Mouse (Mus musculus): ENCODE results near the gene Fgf8. TPM values are rescaled to one million over a fixed set of nuclear protein-coding genes. Genes with fewer than 3 reads are reported as not detected.
A peak's percentile ranks its signal among the peaks of the same experiment; 100 is the strongest.

The Fgf8 gene
- polyA plus RNA-seq, 1 experiment, result 1.5 TPM

DNA sequence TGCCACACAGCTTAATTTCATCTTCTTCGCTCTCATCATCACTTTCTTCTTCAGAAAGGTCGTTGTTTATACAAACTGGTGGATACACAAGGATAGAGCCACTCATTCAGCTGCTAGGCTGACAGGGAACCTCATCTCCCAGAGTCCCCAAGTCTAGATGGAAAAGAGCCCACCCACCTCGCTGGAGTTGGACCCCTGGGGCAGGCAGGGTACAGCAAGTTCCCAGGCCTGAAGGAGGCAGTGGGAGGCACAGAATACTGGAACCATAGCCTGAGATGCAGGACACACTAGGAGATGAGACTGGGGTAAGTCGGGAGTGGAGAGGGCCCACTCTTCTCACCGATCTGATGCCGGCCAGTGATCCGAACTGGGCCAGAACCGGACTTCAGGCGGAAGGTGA is 5.5 kb upstream of the Fgf8 start:
- H3K36me3 ChIP-seq (ENCODE audit: control insufficient read depth, insufficient read depth, low read length), result no peaks in the 10 kb centered on the region; the same call in 1 of the 2 replicates
- H3K4me1 ChIP-seq (ENCODE audit: control insufficient read depth, insufficient read depth, low read length), result peaks cover 36% of the 10 kb centered on the region
- H3K4me3 ChIP-seq (ENCODE audit: control insufficient read depth, low read depth, low read length), result peak overlapping the region; percentile 99
- TF ChIP-seq CTCF (IDR thresholded peaks at IDR 0.05; ENCODE audit: control insufficient read depth, insufficient read depth, insufficient replicate concordance, low read depth, low read length) (no peak), POLR2A (IDR thresholded peaks at IDR 0.05; ENCODE audit: control insufficient read depth, low read depth, low read length) (no peak)
- peak overlapping the region; percentile 99 for H3K27ac ChIP-seq (ENCODE audit: control insufficient read depth, insufficient read depth, low read depth, low read length)
- H3K27me3 ChIP-seq (ENCODE audit: control insufficient read depth, insufficient read depth, low read length), result peaks cover 3% of the 10 kb centered on the region

DNA sequence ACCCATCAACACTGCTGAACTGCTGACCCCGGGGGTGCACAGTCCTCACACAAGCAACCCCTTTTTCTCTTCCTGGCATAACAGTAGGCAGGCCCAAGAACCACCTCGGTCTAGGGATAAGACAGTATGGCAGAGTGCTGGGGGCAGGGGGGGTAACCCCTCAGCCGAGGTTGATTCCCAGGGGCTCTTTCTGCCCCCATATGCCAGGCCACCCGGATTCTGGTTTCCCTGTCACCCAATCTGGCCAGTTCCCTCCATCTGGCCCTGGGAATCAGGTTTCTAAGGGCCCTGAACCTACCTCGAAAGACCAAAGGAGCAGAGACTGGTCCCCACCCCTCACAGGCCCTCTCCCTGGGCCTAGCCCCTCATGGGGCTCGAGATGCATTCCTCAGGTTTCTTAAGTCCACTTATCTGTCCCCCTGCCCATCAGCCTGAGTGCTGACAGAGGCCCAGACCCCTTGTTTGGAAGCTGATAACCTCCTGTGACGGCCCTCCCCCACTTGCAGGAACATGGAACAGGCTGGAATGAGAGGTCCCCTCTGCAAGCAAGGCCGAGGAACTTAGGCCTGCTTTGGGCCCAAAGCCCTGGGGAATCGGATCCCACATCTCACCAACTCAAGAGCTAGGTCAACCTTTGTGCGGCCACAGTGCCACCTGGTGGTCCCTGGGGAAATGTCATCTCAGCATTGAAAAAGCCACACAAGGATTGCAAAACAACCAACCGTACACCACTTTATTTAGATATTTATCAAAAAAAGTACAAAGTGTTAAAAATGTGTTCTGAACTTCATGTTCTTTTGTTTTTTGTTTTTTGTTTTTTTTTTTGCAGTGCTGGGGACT is 4.5 kb upstream of the Fgf8 start:
- peak overlapping the region; percentile 7 for H3K4me3 ChIP-seq (ENCODE audit: control insufficient read depth, low read depth, low read length)
- peaks cover 40% of the 10 kb centered on the region for H3K4me1 ChIP-seq (ENCODE audit: control insufficient read depth, insufficient read depth, low read length)
- H3K27ac ChIP-seq (ENCODE audit: control insufficient read depth, insufficient read depth, low read depth, low read length), result no peak overlapping the region
- no peaks in the 10 kb centered on the region for H3K36me3 ChIP-seq (ENCODE audit: control insufficient read depth, insufficient read depth, low read length)
- H3K27me3 ChIP-seq (ENCODE audit: control insufficient read depth, insufficient read depth, low read length), result peaks cover 3% of the 10 kb centered on the region
- TF ChIP-seq POLR2A (IDR thresholded peaks at IDR 0.05; ENCODE audit: control insufficient read depth, low read depth, low read length) (no peak), CTCF (IDR thresholded peaks at IDR 0.05; ENCODE audit: control insufficient read depth, insufficient read depth, insufficient replicate concordance, low read depth, low read length) (peak; percentile 78; the same call in 1 of the 2 replicates)

DNA sequence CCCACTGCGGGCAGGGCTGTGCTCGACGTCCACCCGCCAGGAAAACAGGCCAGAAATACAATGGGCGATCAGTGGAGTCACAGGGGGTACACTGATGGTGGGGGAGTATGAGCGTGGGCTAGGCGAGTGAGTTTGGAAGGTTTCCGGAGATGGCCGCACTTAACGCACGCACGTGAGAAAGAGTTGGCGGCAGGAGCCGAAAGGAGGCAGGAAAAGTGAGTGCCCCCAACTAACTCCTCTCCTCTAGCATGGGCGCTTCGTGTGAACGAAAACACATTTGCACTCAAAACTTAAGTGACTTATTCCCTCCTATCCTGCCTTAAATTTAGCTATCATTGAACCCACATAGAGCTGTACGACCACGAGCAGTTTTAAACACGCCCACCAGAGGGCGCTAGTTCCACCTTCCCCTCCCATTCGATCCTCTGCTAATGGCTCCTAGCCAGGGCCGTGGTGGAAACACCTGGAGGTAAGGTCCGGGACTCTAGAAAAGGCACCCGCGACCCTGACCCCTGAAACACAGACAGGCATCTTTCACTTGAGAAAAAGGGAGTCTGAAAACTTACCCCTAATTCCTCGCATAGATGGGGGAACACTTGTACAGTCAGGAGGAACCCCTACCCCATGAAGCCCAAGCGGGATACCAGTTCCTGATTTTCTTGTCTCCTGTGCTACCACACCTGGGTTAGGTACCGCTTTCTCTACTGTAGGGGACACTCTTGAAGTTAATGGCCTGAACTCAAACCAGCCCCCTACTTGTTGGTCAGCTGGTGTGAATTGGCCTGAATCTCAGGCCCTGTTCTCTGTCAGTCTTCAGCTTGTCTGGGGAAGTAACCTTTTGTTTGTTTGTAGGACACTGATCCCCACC is 3.7 kb upstream of the Fgf8 start:
- peak overlapping the region; percentile 19 for H3K4me3 ChIP-seq (ENCODE audit: control insufficient read depth, low read depth, low read length)
- H3K4me1 ChIP-seq (ENCODE audit: control insufficient read depth, insufficient read depth, low read length), result peaks cover 47% of the 10 kb centered on the region
- H3K27ac ChIP-seq (ENCODE audit: control insufficient read depth, insufficient read depth, low read depth, low read length), result no peak overlapping the region
- TF ChIP-seq POLR2A (IDR thresholded peaks at IDR 0.05; ENCODE audit: control insufficient read depth, low read depth, low read length), result no peak
- TF ChIP-seq CTCF (IDR thresholded peaks at IDR 0.05; ENCODE audit: control insufficient read depth, insufficient read depth, insufficient replicate concordance, low read depth, low read length), result peak; percentile 86; the same call in 1 of the 2 replicates
- peaks cover 3% of the 10 kb centered on the region for H3K27me3 ChIP-seq (ENCODE audit: control insufficient read depth, insufficient read depth, low read length)
- H3K36me3 ChIP-seq (ENCODE audit: control insufficient read depth, insufficient read depth, low read length), result no peaks in the 10 kb centered on the region

DNA sequence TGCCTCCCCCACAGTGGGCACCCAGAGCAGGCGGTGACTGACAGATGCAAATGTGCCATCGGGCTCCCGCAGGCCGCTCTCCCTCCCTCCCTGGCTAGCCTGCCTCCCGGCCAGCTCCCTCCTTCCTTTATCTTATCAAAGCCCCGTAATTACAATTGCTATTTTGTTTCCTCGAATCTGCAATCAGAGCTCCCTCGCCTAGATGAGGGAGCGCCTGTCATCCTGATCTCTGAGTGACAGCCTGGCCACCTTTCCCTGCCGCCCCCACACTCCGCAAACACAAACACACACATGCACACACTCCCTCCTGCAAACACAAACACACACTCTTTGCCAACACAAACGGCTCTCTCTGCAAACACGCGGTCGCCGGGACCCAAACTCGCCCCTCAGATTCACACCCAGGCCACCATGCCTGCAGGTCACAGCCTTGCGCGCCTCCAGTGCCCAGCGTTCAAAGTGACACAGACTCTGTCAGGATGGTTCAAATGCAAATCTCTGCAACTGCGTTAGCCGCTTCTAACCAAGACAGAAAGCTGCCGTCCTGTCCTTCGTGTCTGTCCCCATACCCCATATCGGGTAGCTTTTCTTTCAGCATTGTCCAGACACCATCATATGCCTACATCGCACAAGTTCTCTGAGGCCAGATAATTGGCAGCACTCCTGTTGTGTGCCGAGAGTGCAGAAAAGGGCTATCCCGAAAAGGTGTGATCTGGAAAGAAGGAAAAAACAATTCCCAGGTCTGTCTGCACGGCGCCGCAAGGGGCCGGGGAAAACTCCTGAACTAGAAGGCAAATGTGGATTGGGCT is 2.8 kb upstream of the Fgf8 start:
- H3K4me1 ChIP-seq (ENCODE audit: control insufficient read depth, insufficient read depth, low read length), result peaks cover 47% of the 10 kb centered on the region
- H3K27me3 ChIP-seq (ENCODE audit: control insufficient read depth, insufficient read depth, low read length), result peaks cover 3% of the 10 kb centered on the region
- no peaks in the 10 kb centered on the region for H3K36me3 ChIP-seq (ENCODE audit: control insufficient read depth, insufficient read depth, low read length)
- H3K27ac ChIP-seq (ENCODE audit: control insufficient read depth, insufficient read depth, low read depth, low read length), result no peak overlapping the region
- H3K4me3 ChIP-seq (ENCODE audit: control insufficient read depth, low read depth, low read length), result peak overlapping the region; percentile 19
- TF ChIP-seq POLR2A (IDR thresholded peaks at IDR 0.05; ENCODE audit: control insufficient read depth, low read depth, low read length) (no peak), CTCF (IDR thresholded peaks at IDR 0.05; ENCODE audit: control insufficient read depth, insufficient read depth, insufficient replicate concordance, low read depth, low read length) (no peak)

DNA sequence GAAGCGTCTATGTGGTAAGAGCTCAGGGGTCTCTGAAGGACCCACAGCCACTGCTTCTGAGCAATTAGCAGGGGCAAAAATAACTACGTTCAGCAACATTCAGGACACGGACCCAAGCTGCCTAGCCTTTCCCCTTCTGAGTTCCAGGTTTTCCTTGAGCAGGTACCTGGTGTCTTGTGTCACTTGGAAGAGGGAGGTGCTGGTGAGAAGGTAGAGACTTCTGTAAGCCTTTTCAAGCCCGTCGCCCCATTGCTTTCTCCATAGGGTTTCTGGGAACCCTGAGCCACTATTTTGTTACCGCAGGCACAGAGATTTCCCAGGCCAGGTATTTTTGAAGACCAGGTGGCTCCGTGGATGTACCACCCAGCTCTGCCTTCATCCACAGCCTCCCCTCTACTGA is 904 bp upstream of the Fgf8 start:
- H3K4me3 ChIP-seq (ENCODE audit: control insufficient read depth, low read depth, low read length), result peak overlapping the region; percentile 57

DNA sequence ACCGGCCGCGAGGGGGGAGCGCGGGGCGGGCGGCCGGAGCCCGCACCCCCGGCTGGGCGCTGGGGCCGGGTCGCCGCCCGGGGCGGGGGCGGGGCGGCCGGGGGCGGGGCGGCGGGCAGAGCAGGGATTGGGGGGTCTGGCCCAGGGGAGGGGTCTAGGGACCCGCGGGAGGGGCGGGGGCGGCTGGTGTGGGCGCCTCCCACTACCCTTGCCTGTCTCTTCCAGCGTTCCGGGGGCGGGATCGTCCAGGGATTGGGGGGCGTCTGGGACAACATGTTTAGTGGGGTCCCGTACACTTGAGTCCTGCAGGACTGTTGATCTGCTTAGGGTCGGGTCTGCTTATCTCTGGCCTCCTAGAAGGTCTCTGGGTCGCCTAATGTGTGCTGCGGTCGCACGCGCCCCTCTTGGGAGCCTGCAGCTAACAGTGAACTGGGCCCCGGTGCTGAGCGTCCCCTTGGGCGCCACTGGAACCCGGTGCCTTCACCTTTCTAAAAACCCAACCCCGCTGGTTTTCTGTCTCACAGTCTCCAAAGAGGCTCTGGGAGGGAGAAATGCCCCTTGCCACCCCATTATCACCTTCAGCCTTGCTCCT is 365 bp upstream of the Fgf8 start:
- TF ChIP-seq POLR2A (IDR thresholded peaks at IDR 0.05; ENCODE audit: control insufficient read depth, low read depth, low read length), result no peak
- Histone ChIP-seq H3K36me3 (ENCODE audit: control insufficient read depth, insufficient read depth, low read length) (no peaks in the 10 kb centered on the region), H3K4me3 (ENCODE audit: control insufficient read depth, low read depth, low read length) (peak overlapping the region; percentile 57), H3K27ac (ENCODE audit: control insufficient read depth, insufficient read depth, low read depth, low read length) (no peak overlapping the region), H3K4me1 (ENCODE audit: control insufficient read depth, insufficient read depth, low read length) (peaks cover 39% of the 10 kb centered on the region), H3K27me3 (ENCODE audit: control insufficient read depth, insufficient read depth, low read length) (peaks cover 3% of the 10 kb centered on the region)

More for the DNA sequence above, 904 bp upstream of the Fgf8 start:
- Histone ChIP-seq H3K36me3 (ENCODE audit: control insufficient read depth, insufficient read depth, low read length) (no peaks in the 10 kb centered on the region), H3K27ac (ENCODE audit: control insufficient read depth, insufficient read depth, low read depth, low read length) (no peak overlapping the region), H3K4me1 (ENCODE audit: control insufficient read depth, insufficient read depth, low read length) (peaks cover 45% of the 10 kb centered on the region), H3K27me3 (ENCODE audit: control insufficient read depth, insufficient read depth, low read length) (peaks cover 3% of the 10 kb centered on the region)
- no peak for TF ChIP-seq POLR2A (IDR thresholded peaks at IDR 0.05; ENCODE audit: control insufficient read depth, low read depth, low read length)
- no peak for TF ChIP-seq CTCF (IDR thresholded peaks at IDR 0.05; ENCODE audit: control insufficient read depth, insufficient read depth, insufficient replicate concordance, low read depth, low read length)
